Mouse (Mus musculus) ovary, postnatal 10 days (tissue): Measurements from ENCODE around the gene Gm17581.
A peak's percentile ranks its signal among the peaks of the same experiment; 100 is the strongest.
"Not testable (repeated sequence)": the region's sequence is repeated elsewhere in the genome, so short reads cannot be mapped to it uniquely, and the experiment has no call there.

ENCODE experiments used
- DNase-seq: peaks from one replicate; pipeline ENCODE4 v3.0.0; 2022; ENCODE audit warnings: low spot score

Gene Gm17581

GRCm38 (mm10) chr2:155737803-155738202 lies 2.1 kb upstream of the Gm17581 start:
- no peak for DNase-seq

GRCm38 (mm10) chr2:155736936-155737335 lies 1.3 kb upstream of the Gm17581 start:
- no peak for DNase-seq

GRCm38 (mm10) chr2:155735080-155735479 lies 586 bp downstream of the Gm17581 start:
- no peak for DNase-seq

GRCm38 (mm10) chr2:155729158-155729645 lies 6.5 kb downstream of the Gm17581 start, which contains the start of gene Edem2:
Gene Edem2 (minus strand): TSS chr2:155729475.
- peak; percentile 63 for DNase-seq

- no peak for DNase-seq
Observed at GRCm38 (mm10) chr2:155728742-155729141, 6.9 kb downstream of the Gm17581 start.

- no peak for DNase-seq
Observed at GRCm38 (mm10) chr2:155727764-155728395, 7.8 kb downstream of the Gm17581 start.

GRCm38 (mm10) chr2:155726302-155726701 lies 9.4 kb downstream of the Gm17581 start:
- no peak for DNase-seq

GRCm38 (mm10) chr2:155724526-155724925 lies 11.1 kb downstream of the Gm17581 start:
- DNase-seq = no peak

GRCm38 (mm10) chr2:155724036-155724435 lies 11.6 kb downstream of the Gm17581 start:
- no peak for DNase-seq

GRCm38 (mm10) chr2:155720585-155720984 lies 15.1 kb downstream of the Gm17581 start:
- DNase-seq = no peak

GRCm38 (mm10) chr2:155717082-155717990 lies 18.3 kb downstream of the Gm17581 start:
- DNase-seq = no peak

- DNase-seq = no peak
Observed at GRCm38 (mm10) chr2:155710557-155710956, 25.1 kb downstream of the Gm17581 start.

- no peak for DNase-seq
Observed at GRCm38 (mm10) chr2:155707251-155707650, 28.4 kb downstream of the Gm17581 start.

GRCm38 (mm10) chr2:155703630-155704029 lies 32.0 kb downstream of the Gm17581 start:
- DNase-seq = no peak

GRCm38 (mm10) chr2:155701399-155701919 lies 34.2 kb downstream of the Gm17581 start:
- DNase-seq = no peak

GRCm38 (mm10) chr2:155698443-155698842 lies 37.2 kb downstream of the Gm17581 start:
- DNase-seq = not testable (repeated sequence)

GRCm38 (mm10) chr2:155696851-155697250 lies 38.8 kb downstream of the Gm17581 start:
- no peak for DNase-seq

- peak; percentile 70 for DNase-seq
Observed at GRCm38 (mm10) chr2:155696091-155696558, 39.5 kb downstream of the Gm17581 start.

GRCm38 (mm10) chr2:155695316-155695715 lies 40.4 kb downstream of the Gm17581 start:
- DNase-seq = no peak

- no peak for DNase-seq
Observed at GRCm38 (mm10) chr2:155694564-155694963, 41.1 kb downstream of the Gm17581 start.

- no peak for DNase-seq
Observed at GRCm38 (mm10) chr2:155693136-155693535, 42.5 kb downstream of the Gm17581 start.

- peak; percentile 99 for DNase-seq
Observed at GRCm38 (mm10) chr2:155691723-155692493, 43.8 kb downstream of the Gm17581 start, which contains the start of gene Trpc4ap. Gene Trpc4ap (minus strand): TSS chr2:155692384.
